Mouse (Mus musculus): ENCODE measurements at regions not wholly inside any gene's neighbourhood (a gene's known extent, or its start where the extent isn't known, plus 50 kb on each side); places are given as distances from the start of the nearest gene placed in this dataset.

DNA sequence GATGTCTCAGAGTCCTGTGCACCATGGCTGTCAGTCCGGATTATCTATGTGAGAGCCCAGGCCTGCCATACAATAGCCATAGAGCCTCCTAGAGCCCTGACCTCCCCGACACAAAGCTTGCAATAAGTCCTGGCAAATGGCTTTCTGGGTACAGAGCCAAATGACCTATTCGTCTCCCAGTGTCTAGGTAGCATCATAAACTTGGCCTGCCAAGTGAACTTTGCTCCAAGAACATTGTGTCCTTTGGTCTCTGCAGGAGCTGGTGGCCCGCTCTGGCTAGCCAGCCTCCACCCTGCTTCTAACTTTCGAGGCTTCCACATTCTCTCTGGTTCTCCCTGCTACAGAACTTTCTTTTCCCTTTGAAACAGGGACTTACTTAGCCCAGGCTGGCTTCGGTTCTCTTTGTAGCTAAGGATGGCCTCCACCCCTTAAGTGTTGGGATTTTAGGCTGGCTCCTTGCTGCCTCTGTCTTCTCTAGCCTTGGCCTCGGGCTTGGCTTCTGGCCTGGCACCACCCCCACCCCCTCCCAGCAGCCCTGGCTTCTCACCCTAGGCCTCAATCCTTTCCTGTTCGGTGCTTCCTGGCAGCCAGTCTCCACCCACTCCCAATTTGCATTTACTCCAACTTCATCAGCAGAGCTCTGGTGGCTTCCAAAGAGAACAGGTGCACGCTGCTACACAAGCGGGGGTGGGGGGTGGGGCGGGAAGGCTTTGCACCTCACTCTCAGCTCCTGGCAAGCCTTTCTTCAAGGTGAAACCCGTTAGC, 70.8 kb upstream of the Grik3 start:
- Histone ChIP-seq H3K4me1 (ENCODE audit: control insufficient read depth in 2 of 2, insufficient read depth in 2 of 2, low read length in 2 of 2) (no peaks in the 10 kb centered on the region), H3K9ac (ENCODE audit: low read length) (no peak overlapping the region), H3K9me3 (ENCODE audit: control insufficient read depth, low read length) (no peaks in the 10 kb centered on the region), H3K27ac (replicated peaks in 1 of 2; ENCODE audit: control insufficient read depth in 1 of 2, insufficient read depth in 1 of 2, low read depth in 2 of 2, low read length in 2 of 2) (no peak overlapping the region), H3K27me3 (ENCODE audit: control insufficient read depth, insufficient read depth, low read length) (peaks cover 9% of the 10 kb centered on the region), H3K36me3 (ENCODE audit: control insufficient read depth, insufficient read depth, low read length) (no peaks in the 10 kb centered on the region), H3K4me3 (ENCODE audit: control insufficient read depth in 1 of 2, insufficient read depth in 1 of 2, low read depth in 1 of 2, low read length in 2 of 2) (no peak overlapping the region), H3K4me2 (ENCODE audit: low read length) (no peak overlapping the region)
- WGBS, result 47% methylated on average over 12 of the region's 12 CpGs
- no peak for ATAC-seq (ENCODE audit: insufficient number of reproducible peaks, insufficient read depth, low FRiP score, low read depth)

DNA sequence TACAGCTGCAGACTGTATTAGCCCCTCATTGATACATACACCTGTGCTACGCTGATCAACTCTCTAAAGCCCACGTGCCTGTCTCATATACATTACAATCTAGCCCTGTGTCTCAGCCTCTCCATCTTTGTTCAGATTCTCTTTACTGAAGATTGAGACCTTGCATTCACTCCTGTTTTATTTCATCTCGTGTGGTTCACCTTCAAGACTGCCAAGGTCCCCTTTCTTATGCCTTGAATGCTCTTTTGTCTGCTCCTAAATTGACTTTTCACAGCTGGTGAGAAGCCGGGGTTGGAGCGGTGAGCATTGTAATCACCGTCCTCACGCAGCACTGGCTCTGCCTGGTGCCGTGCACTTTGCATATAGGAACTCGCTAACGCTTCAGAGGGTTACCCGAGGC, 75.2 kb upstream of the Grik3 start:
- H3K9ac ChIP-seq (ENCODE audit: low read length), result no peak overlapping the region
- no peaks in the 10 kb centered on the region for H3K9me3 ChIP-seq (ENCODE audit: control insufficient read depth, low read length)
- 55% methylated on average over 11 of the region's 11 CpGs for WGBS
- no peaks in the 10 kb centered on the region for H3K36me3 ChIP-seq (ENCODE audit: control insufficient read depth, insufficient read depth, low read length)
- no peak overlapping the region for H3K27ac ChIP-seq (replicated peaks in 1 of 2; ENCODE audit: control insufficient read depth in 1 of 2, insufficient read depth in 1 of 2, low read depth in 2 of 2, low read length in 2 of 2)
- ATAC-seq (ENCODE audit: insufficient number of reproducible peaks, insufficient read depth, low FRiP score, low read depth), result no peak
- no peaks in the 10 kb centered on the region for H3K4me1 ChIP-seq (ENCODE audit: control insufficient read depth in 2 of 2, insufficient read depth in 2 of 2, low read length in 2 of 2)
- no peak overlapping the region for H3K4me2 ChIP-seq (ENCODE audit: low read length)
- no peak overlapping the region for H3K4me3 ChIP-seq (ENCODE audit: control insufficient read depth in 1 of 2, insufficient read depth in 1 of 2, low read depth in 1 of 2, low read length in 2 of 2)
- H3K27me3 ChIP-seq (ENCODE audit: control insufficient read depth, insufficient read depth, low read length), result peaks cover 9% of the 10 kb centered on the region

- Histone ChIP-seq H3K4me2 (ENCODE audit: low read length) (no peak overlapping the region), H3K4me3 (ENCODE audit: control insufficient read depth in 1 of 2, insufficient read depth in 1 of 2, low read depth in 1 of 2, low read length in 2 of 2) (no peak overlapping the region), H3K9ac (ENCODE audit: low read length) (no peak overlapping the region), H3K9me3 (ENCODE audit: control insufficient read depth, low read length) (no peaks in the 10 kb centered on the region), H3K27ac (replicated peaks in 1 of 2; ENCODE audit: control insufficient read depth in 1 of 2, insufficient read depth in 1 of 2, low read depth in 2 of 2, low read length in 2 of 2) (no peak overlapping the region), H3K4me1 (ENCODE audit: control insufficient read depth in 2 of 2, insufficient read depth in 2 of 2, low read length in 2 of 2) (no peaks in the 10 kb centered on the region), H3K27me3 (ENCODE audit: control insufficient read depth, insufficient read depth, low read length) (no peaks in the 10 kb centered on the region; the same call in 1 of the 2 replicates), H3K36me3 (ENCODE audit: control insufficient read depth, insufficient read depth, low read length) (no peaks in the 10 kb centered on the region)
- WGBS, result 78% methylated on average over 7 of the region's 7 CpGs
- no peak for ATAC-seq (ENCODE audit: insufficient number of reproducible peaks, insufficient read depth, low FRiP score, low read depth)
Observed at GRCm38 (mm10) chr4:125413833-125414719, 76.4 kb upstream of the Grik3 start.

GRCm38 (mm10) chr4:125410736-125411441, 79.6 kb upstream of the Grik3 start:
- H3K27me3 ChIP-seq (ENCODE audit: control insufficient read depth, insufficient read depth, low read length), result no peaks in the 10 kb centered on the region
- no peak overlapping the region for H3K4me2 ChIP-seq (ENCODE audit: low read length)
- H3K36me3 ChIP-seq (ENCODE audit: control insufficient read depth, insufficient read depth, low read length), result no peaks in the 10 kb centered on the region
- H3K4me1 ChIP-seq (ENCODE audit: control insufficient read depth in 2 of 2, insufficient read depth in 2 of 2, low read length in 2 of 2), result no peaks in the 10 kb centered on the region
- no peak overlapping the region for H3K9ac ChIP-seq (ENCODE audit: low read length)
- no peak overlapping the region for H3K4me3 ChIP-seq (ENCODE audit: control insufficient read depth in 1 of 2, insufficient read depth in 1 of 2, low read depth in 1 of 2, low read length in 2 of 2)
- ATAC-seq (ENCODE audit: insufficient number of reproducible peaks, insufficient read depth, low FRiP score, low read depth), result no peak
- H3K9me3 ChIP-seq (ENCODE audit: control insufficient read depth, low read length), result no peaks in the 10 kb centered on the region
- no peak overlapping the region for H3K27ac ChIP-seq (replicated peaks in 1 of 2; ENCODE audit: control insufficient read depth in 1 of 2, insufficient read depth in 1 of 2, low read depth in 2 of 2, low read length in 2 of 2)
- 34% methylated on average over 8 of the region's 8 CpGs for WGBS

- H3K4me1 ChIP-seq (ENCODE audit: control insufficient read depth in 2 of 2, insufficient read depth in 2 of 2, low read length in 2 of 2), result no peaks in the 10 kb centered on the region
- H3K4me3 ChIP-seq (ENCODE audit: control insufficient read depth in 1 of 2, insufficient read depth in 1 of 2, low read depth in 1 of 2, low read length in 2 of 2), result no peak overlapping the region
- ATAC-seq (ENCODE audit: insufficient number of reproducible peaks, insufficient read depth, low FRiP score, low read depth), result no peak
- H3K27ac ChIP-seq (replicated peaks in 1 of 2; ENCODE audit: control insufficient read depth in 1 of 2, insufficient read depth in 1 of 2, low read depth in 2 of 2, low read length in 2 of 2), result no peak overlapping the region
- no peak overlapping the region for H3K4me2 ChIP-seq (ENCODE audit: low read length)
- no peaks in the 10 kb centered on the region for H3K36me3 ChIP-seq (ENCODE audit: control insufficient read depth, insufficient read depth, low read length)
- 71% methylated on average over 13 of the region's 13 CpGs for WGBS
- H3K9me3 ChIP-seq (ENCODE audit: control insufficient read depth, low read length), result no peaks in the 10 kb centered on the region
- H3K27me3 ChIP-seq (ENCODE audit: control insufficient read depth, insufficient read depth, low read length), result 0 out of 2 replicates have a peak, but pooled peaks cover 7% of the 10 kb centered on the region
- H3K9ac ChIP-seq (ENCODE audit: low read length), result no peak overlapping the region
Observed at GRCm38 (mm10) chr4:125399376-125400112, 91.0 kb upstream of the Grik3 start.

DNA sequence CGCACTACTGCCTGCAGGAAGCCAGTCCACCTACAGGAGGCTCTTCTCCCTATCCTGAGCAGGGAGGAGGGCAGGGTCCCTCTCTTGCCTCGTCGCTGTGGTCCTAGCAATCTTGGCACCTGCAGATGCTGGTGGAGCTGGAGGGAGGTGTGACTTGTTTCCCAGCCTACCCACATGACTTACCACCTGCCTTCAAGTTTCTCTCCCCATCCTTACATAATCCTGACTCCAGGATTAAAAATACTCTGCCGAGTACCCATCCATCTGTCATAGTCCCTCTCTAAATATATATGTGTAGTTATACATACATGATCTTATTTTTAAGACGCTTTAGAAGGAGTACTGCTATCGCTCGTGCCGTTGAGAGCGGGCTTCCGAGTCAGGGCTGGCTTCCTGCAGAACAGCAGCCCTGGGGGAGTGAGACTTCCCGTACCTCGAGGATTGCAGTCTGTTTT, 93.5 kb upstream of the Grik3 start:
- Histone ChIP-seq H3K27ac (replicated peaks in 1 of 2; ENCODE audit: control insufficient read depth in 1 of 2, insufficient read depth in 1 of 2, low read depth in 2 of 2, low read length in 2 of 2) (no peak overlapping the region), H3K27me3 (ENCODE audit: control insufficient read depth, insufficient read depth, low read length) (no peaks in the 10 kb centered on the region), H3K4me3 (ENCODE audit: control insufficient read depth in 1 of 2, insufficient read depth in 1 of 2, low read depth in 1 of 2, low read length in 2 of 2) (no peak overlapping the region), H3K9ac (ENCODE audit: low read length) (no peak overlapping the region), H3K4me2 (ENCODE audit: low read length) (no peak overlapping the region), H3K4me1 (ENCODE audit: control insufficient read depth in 2 of 2, insufficient read depth in 2 of 2, low read length in 2 of 2) (no peaks in the 10 kb centered on the region), H3K9me3 (ENCODE audit: control insufficient read depth, low read length) (no peaks in the 10 kb centered on the region), H3K36me3 (ENCODE audit: control insufficient read depth, insufficient read depth, low read length) (no peaks in the 10 kb centered on the region)
- 59% methylated on average over 12 of the region's 12 CpGs for WGBS
- no peak for ATAC-seq (ENCODE audit: insufficient number of reproducible peaks, insufficient read depth, low FRiP score, low read depth)

- no peak overlapping the region for H3K27ac ChIP-seq (replicated peaks in 1 of 2; ENCODE audit: control insufficient read depth in 1 of 2, insufficient read depth in 1 of 2, low read depth in 2 of 2, low read length in 2 of 2)
- no peaks in the 10 kb centered on the region; the same call in 1 of the 2 replicates for H3K27me3 ChIP-seq (ENCODE audit: control insufficient read depth, insufficient read depth, low read length)
- no peak for ATAC-seq (ENCODE audit: insufficient number of reproducible peaks, insufficient read depth, low FRiP score, low read depth)
- no peaks in the 10 kb centered on the region for H3K36me3 ChIP-seq (ENCODE audit: control insufficient read depth, insufficient read depth, low read length)
- no peak overlapping the region for H3K4me3 ChIP-seq (ENCODE audit: control insufficient read depth in 1 of 2, insufficient read depth in 1 of 2, low read depth in 1 of 2, low read length in 2 of 2)
- H3K4me2 ChIP-seq (ENCODE audit: low read length), result no peak overlapping the region
- no peaks in the 10 kb centered on the region for H3K4me1 ChIP-seq (ENCODE audit: control insufficient read depth in 2 of 2, insufficient read depth in 2 of 2, low read length in 2 of 2)
- no peak overlapping the region for H3K9ac ChIP-seq (ENCODE audit: low read length)
- 62% methylated on average over 6 of the region's 6 CpGs for WGBS
- H3K9me3 ChIP-seq (ENCODE audit: control insufficient read depth, low read length), result no peaks in the 10 kb centered on the region
Observed at GRCm38 (mm10) chr4:125391269-125391668, 99.2 kb upstream of the Grik3 start.
